Mouse (Mus musculus): Measurements from ENCODE around the gene Mag. TPM values are rescaled to one million over a fixed set of nuclear protein-coding genes. Genes with fewer than 3 reads are reported as not detected.
"Not testable (repeated sequence)": the region's sequence is repeated elsewhere in the genome, so short reads cannot be mapped to it uniquely, and the experiment has no call there.

Mag gene
- total RNA-seq (2017), result not detected in 2 replicates

GRCm38 (mm10) chr7:30914732-30915131 lies at the start of gene Mag:
Gene Mag, minus strand, starts transcription at chr7:30914873.
- ATAC-seq (replicated peaks; ENCODE audit: low read depth, poor library complexity, severe bottlenecking), result no peak

GRCm38 (mm10) chr7:30964366-30964765 lies 49.7 kb upstream of the Mag start:
- no peak for ATAC-seq (replicated peaks; ENCODE audit: low read depth, poor library complexity, severe bottlenecking)

- no peak for ATAC-seq (replicated peaks; ENCODE audit: low read depth, poor library complexity, severe bottlenecking)
Observed at GRCm38 (mm10) chr7:30962862-30963261, 48.2 kb upstream of the Mag start.

DNA sequence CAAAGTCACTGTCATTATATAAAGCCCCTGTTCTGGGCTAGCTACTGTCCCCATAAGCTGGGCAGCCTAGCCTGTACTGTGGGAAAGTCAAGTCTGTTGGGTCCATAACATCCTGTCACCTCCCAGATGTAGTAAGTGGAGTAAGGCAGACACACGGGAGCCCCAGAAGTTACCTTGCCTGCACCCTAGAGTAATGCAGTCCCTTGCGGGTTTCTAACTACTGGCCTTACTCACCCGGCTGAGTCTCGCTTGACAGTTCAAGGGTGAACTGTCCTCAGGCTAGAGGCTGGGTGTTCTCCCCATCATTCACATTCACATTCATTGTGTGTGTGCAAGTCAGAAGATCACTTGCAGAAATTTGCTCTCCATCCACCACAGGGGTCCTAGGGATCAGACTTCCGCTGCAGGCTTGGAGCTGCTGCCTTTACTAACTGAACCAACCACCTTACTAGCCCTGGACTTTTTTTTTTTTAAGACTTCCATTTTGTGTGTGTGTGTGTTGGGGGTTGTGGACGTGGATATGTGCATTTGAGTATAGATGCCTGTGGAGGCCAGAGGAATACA lies 45.2 kb upstream of the Mag start:
- no peak for ATAC-seq (replicated peaks; ENCODE audit: low read depth, poor library complexity, severe bottlenecking)

DNA sequence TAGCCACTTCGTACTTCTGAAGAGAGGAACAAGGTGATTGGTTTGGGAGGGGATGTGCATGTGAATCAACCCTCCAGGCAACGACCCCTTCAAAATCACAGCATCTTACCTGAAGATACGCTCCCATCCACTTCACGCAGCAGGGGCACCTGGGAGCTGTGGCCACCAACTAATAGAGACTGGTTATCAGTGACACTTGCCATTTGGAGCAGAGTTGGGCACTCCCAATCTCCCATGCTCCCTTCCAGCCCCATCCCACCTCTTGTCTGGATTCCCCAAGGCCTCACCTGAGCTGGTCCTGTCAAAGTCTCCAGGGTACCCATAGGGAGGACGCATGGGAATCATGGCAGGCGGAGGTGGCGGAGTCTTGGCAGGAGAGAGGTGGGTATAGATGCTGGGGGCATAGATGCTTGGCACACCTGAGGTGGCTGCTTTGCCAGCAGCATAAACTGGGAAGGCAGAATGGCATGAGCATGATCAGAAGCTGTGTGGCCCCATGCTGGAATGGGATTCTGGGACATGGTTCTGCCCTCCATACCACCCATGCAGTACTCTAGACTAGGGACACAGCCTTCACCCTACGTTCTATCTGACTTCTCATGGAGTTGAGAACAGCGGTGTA lies 44.3 kb upstream of the Mag start:
- no peak for ATAC-seq (replicated peaks; ENCODE audit: low read depth, poor library complexity, severe bottlenecking)

DNA sequence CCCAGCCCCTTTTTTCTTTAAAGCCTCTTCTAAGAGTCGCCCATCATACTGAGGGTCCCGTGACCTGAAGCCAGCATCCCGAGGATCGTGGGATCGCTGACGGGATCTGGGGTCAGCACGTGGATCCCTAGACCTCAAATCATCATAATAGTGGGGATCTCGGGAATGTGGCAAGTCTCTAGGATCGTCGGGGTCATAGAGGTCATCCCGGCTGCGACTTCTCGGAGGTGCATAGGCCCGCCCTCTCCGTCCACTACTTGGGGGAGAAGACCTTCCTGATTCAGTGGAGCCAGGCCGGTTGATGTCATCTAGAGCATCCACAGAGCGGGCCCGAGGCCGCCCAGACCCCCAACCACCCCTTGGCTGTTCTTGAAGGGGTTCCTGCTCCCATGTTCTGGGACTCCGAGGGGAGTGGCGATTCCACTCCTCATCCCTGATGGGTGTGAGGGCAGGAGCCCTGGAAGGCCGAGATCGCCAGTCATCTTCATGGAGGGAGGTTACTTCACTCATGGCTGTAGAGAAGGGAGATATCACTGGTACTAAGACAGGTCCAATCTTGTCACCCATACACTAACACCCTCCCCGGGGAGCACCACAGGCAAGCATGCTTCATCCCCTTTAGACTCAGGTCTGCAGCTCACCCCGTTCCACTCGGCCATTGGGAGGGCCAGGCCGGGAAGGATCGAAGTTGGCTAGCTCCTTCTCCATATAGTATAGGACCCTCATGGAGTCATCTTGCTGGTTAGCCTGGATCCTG lies 43.6 kb upstream of the Mag start:
- ATAC-seq (replicated peaks; ENCODE audit: low read depth, poor library complexity, severe bottlenecking), result no peak

DNA sequence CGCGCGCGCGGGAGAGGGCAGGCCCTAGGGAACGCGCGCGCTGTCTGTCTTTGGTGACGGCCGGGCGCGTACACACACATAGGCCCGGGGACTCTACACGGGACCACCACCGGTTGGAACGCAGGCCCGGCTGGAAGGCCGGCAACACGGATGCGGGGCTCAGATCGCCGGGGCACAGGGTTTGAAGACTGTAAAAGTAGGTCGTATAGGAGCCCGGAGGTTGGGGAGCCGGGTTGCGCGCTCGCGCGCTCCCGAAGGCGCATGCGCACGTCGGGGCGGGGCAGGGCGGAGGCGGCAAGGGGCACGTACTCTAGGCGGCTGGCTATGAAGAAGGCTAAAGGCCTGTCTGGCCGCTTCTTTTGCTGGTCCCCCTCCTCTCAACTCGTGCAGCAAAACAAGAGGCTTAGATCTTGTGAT lies 42.7 kb upstream of the Mag start:
- ATAC-seq (replicated peaks; ENCODE audit: low read depth, poor library complexity, severe bottlenecking), result peak; percentile 50

GRCm38 (mm10) chr7:30956756-30957366 lies 42.2 kb upstream of the Mag start, which contains the start of gene Usf2:
Gene Usf2, minus strand, starts transcription at chr7:30956803.
- peak; percentile 49 for ATAC-seq (replicated peaks; ENCODE audit: low read depth, poor library complexity, severe bottlenecking)

DNA sequence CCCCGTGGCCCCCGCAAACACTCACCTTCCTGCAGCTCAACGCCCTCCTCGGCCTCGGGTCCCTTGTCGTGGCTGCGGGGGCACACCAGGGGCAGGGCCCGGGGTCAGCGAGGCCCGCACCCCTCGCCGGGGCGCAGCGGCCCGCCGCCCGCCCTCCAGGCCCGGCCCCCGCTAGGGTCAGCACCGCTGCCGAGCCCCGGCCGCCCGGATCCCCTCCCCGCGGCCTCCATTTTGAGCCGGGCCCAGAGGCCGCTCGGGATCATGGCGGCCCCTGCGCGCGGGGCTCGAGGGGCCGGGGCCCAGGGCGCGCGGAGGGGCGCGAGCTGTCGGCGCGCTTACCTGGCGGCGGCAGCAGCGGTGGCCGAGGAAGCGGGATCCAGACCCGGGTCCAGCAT lies 41.7 kb upstream of the Mag start:
- ATAC-seq (replicated peaks; ENCODE audit: low read depth, poor library complexity, severe bottlenecking), result no peak

DNA sequence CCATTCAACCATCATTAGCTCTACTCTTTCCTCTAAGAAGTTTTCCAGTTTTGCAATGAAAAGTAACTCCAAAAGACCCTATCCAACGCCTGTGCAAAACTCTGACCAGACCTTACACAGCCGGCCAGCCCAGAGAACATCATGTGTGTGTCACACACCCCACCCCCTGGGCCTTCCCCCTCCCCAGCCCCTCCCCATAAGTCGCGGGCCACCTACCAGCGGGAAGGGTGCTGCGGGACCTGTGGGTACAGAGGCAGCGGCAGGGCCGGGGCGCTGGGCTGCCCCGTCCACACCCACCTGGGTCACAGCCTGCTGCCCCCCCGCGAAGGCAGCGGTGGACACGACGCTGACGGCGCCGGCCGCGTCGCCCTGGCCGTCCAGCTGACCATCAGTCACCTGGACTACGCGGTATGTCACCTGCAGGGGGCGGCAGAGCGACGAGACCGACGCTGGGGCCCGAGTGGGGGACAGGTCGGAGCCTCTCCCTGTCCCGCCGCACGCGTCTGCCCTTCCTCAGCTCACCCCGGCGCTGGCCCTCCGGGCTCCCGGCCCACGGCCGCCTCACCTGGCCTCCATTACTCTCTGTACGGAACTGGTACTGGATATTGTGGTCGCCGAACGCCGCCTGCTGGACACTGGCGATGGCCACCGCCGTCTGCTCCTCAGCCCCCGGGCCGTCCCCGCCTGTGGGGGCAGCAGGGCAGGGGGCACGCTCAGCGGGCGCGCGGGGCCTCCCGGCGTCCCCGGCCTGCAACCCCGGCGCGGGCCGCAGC lies 41.1 kb upstream of the Mag start:
- ATAC-seq (replicated peaks; ENCODE audit: low read depth, poor library complexity, severe bottlenecking), result peak; percentile 51

- no peak for ATAC-seq (replicated peaks; ENCODE audit: low read depth, poor library complexity, severe bottlenecking)
Observed at GRCm38 (mm10) chr7:30954971-30955520, 40.4 kb upstream of the Mag start.

GRCm38 (mm10) chr7:30954036-30954435 lies 39.4 kb upstream of the Mag start:
- no peak for ATAC-seq (replicated peaks; ENCODE audit: low read depth, poor library complexity, severe bottlenecking)

DNA sequence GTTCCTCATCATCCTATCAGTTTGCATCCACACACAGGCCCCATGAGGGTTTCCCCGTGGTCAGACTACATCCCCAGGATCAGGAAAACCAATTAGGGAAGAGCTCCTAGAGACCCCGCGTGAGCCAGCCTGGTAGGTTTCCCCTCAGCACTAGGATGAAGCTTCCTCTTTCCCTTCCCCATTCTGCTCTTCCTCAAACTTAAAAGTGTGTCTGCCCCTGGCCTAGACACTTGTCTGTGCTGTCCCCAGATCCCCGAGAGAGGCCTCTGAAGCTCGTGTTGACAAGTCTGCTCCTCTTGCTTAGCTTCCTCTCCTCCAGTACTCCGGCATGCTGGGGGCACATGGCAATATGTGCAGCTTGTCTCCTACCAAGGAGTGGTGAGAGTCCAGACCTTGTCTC lies 38.8 kb upstream of the Mag start:
- ATAC-seq (replicated peaks; ENCODE audit: low read depth, poor library complexity, severe bottlenecking), result peak; percentile 35

DNA sequence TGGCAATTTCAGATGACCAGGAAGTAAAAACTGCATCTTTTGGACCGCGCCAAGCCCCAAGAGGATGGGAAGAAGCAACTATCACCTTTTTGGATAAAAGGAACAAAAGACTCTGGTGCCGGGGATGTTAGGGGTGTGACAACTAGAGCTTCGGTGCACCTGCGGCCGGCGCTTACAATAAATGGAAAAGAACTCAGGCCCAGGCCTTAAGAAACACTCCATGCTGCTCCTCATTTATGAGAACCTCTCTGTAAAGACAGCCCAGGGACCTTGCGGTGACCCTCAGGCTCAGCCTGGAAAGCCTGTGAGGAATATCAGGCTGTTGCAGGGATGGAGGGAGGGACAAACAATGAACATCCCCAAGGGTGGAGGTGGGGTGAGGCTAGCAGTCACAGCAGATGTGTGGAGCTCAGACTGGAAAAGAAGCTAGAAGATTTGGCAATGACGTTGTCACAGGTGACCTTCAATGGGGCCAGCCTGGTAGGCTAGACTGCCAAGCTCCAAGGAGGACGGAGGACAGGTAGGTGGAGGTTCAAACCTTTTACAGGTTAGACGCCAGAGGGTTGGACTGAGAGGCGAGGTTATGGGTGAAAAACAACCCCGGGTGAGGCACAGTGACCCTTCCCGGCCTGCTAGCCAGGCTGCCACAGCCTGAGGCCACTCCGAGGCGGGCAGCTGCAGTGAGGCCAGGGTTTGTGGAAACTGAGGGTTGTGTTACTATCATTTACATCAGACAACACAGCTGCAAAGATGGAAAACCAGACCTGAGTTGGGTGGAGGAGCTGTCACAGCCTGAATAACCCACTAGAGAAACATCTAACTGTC lies 38.0 kb upstream of the Mag start:
- ATAC-seq (replicated peaks; ENCODE audit: low read depth, poor library complexity, severe bottlenecking), result no peak

- ATAC-seq (replicated peaks; ENCODE audit: low read depth, poor library complexity, severe bottlenecking), result not testable (repeated sequence)
Observed at GRCm38 (mm10) chr7:30949902-30950301, 35.2 kb upstream of the Mag start.

DNA sequence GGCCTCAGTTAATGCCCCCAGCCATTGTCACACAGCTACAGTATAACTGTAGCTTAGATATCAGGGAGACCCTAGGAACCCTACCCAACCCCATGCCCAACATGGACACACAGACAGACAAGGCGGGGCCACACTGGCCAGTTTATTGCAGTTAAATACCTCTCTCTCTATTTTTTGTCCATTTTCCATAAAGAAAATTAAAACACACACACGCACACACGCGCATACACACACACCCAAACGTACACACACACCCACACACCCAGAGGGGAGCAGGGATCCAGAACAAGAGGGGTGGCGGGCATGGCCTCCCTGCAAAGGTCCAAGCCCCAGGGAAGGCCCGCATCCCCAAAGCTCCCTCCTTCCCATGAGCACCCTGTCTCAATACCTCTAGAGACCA lies 31.2 kb upstream of the Mag start:
- no peak for ATAC-seq (replicated peaks; ENCODE audit: low read depth, poor library complexity, severe bottlenecking)

DNA sequence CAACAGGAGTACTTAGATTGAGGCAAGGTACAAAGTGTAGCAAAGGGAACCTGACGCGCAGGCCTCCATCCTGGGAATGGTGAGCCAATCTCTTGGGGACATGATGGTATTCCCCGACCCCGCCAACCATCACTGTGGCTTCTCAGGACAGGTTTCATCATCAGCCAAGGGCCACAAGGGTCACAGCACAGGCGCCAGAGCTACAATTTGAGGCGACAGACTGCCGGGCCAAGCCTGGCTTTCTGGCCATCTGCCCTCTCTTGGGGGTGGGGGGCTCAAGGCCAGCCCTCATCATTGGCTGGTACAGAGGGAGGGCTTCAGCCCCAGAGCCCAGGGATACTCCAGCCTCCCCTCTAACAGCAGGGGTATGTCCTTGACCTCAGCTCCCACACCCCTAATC lies 30.8 kb upstream of the Mag start:
- ATAC-seq (replicated peaks; ENCODE audit: low read depth, poor library complexity, severe bottlenecking), result not testable (repeated sequence)

- ATAC-seq (replicated peaks; ENCODE audit: low read depth, poor library complexity, severe bottlenecking), result not testable (repeated sequence)
Observed at GRCm38 (mm10) chr7:30944706-30945105, 30.0 kb upstream of the Mag start.
